Mouse (Mus musculus): ENCODE data around the gene Wdr45b. TPM values are rescaled to one million over a fixed set of nuclear protein-coding genes. Genes with fewer than 3 reads are reported as not detected.

Wdr45b gene
- total and polyA plus RNA-seq, 3 experiments: 27.0 to 53.0 (median 43.3) TPM

GRCm38 (mm10) chr11:121282911-121283310, 71.3 kb downstream of the Wdr45b start:
- Histone ChIP-seq H3K4me2 (ENCODE audit: insufficient read depth, low read depth, poor library complexity, severe bottlenecking) (no peak overlapping the region), H3K4me1 (ENCODE audit: control insufficient read depth in 1 of 2, insufficient read depth in 2 of 2) (no peaks in the 10 kb centered on the region), H3K9me3 (replicated peaks; ENCODE audit: low read length) (no peaks in the 10 kb centered on the region), H3K4me3 (replicated peaks in 1 of 3; ENCODE audit: low read depth in 2 of 3, low read length in 2 of 3, poor library complexity in 1 of 3) (no peak overlapping the region), H3K27ac (ENCODE audit: insufficient read depth, low read depth) (no peak overlapping the region), H3K27me3 (replicated peaks) (no peaks in the 10 kb centered on the region), H3K9ac (ENCODE audit: insufficient read depth, low read depth) (no peak overlapping the region), H3K36me3 (replicated peaks in 1 of 2; ENCODE audit: control insufficient read depth in 1 of 2, insufficient read depth in 1 of 2, low read length in 1 of 2) (peaks cover 36 to 88% of the 10 kb centered on the region in 2 experiments), H3K79me2 (replicated peaks; ENCODE audit: control insufficient read depth, extremely low read depth, insufficient read depth, poor library complexity, severe bottlenecking) (peaks cover 18% of the 10 kb centered on the region)
- TF ChIP-seq ZMIZ1 (IDR thresholded peaks at IDR 0.05; ENCODE audit: low read depth, low read length) (no peak), RAD21 (IDR thresholded peaks at IDR 0.05; ENCODE audit: low read depth, low read length) (no peak), ETS1 (conservative IDR thresholded peaks at IDR 0.05; ENCODE audit: low read depth, low read length) (no peak), SMC3 (IDR thresholded peaks at IDR 0.05; ENCODE audit: low read depth, low read length) (no peak), ZNF384 (IDR thresholded peaks at IDR 0.05; ENCODE audit: low read depth, low read length) (no peak), ZC3H11A (IDR thresholded peaks at IDR 0.05; ENCODE audit: low read depth, low read length) (no peak), MYC (IDR thresholded peaks at IDR 0.05; ENCODE audit: low read depth, low read length) (no peak), CHD2 (IDR thresholded peaks at IDR 0.05; ENCODE audit: low read length) (no peak), UBTF (IDR thresholded peaks at IDR 0.05; ENCODE audit: low read depth, low read length) (no peak), NRF1 (IDR thresholded peaks at IDR 0.05; ENCODE audit: low read depth, low read length) (no peak), BHLHE40 (IDR thresholded peaks at IDR 0.05; ENCODE audit: low read depth, low read length) (no peak), TBP (conservative IDR thresholded peaks at IDR 0.05; ENCODE audit: low read depth, low read length) (no peak), MAX (IDR thresholded peaks at IDR 0.05; ENCODE audit: low read length) (no peak), ELF1 (IDR thresholded peaks at IDR 0.05; ENCODE audit: low read depth, low read length) (no peak), CTCF (conservative IDR thresholded peaks at IDR 0.05 in 1 of 2, IDR thresholded peaks at IDR 0.05 in 1 of 2; ENCODE audit: low read depth in 2 of 2, low read length in 2 of 2) (no peak), MAZ (IDR thresholded peaks at IDR 0.05; ENCODE audit: low read depth, low read length) (no peak), MAFK (IDR thresholded peaks at IDR 0.05; ENCODE audit: insufficient replicate concordance, low read length) (no peak), EP300 (IDR thresholded peaks at IDR 0.05; ENCODE audit: low read length) (no peak), MXI1 (IDR thresholded peaks at IDR 0.05; ENCODE audit: low read depth, low read length) (no peak), CHD1 (IDR thresholded peaks at IDR 0.05; ENCODE audit: low read depth, low read length) (no peak)
- dilution Hi-C loops (cut with MboI; ENCODE audit: extremely low pct_ligation_motif_present, extremely low pct_unique_long_range_greater_than_20kb, low sequenced_read_pairs): no loop called here
- DNase-seq (ENCODE audit: extremely low read depth): no peak
- in situ Hi-C loops (cut with MboI; ENCODE audit: low pct_ligation_motif_present, low pct_unique_long_range_greater_than_20kb, low sequenced_read_pairs): no loop called here

DNA sequence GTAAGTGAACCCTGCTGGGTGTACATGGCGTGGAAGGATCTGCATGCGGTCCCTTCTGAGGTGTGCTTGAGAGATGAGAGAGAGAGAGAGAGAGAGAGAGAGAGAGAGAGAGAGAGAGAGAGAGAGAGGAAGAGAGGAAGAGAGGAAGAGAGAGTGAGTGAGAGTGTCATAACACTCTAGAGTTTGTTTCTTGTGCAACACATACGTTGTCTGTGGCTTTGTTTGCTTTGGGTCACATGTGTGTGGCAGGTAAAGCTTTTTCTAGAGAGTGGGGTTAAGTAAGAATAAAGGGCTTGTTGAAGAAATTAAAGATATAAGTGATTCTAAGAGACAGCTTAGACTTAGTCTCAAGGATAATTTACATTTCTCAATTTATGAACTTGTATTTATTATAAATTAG, 76.2 kb downstream of the Wdr45b start:
- Histone ChIP-seq H3K79me2 (replicated peaks; ENCODE audit: control insufficient read depth, extremely low read depth, insufficient read depth, poor library complexity, severe bottlenecking) (peaks cover 47% of the 10 kb centered on the region), H3K9ac (ENCODE audit: insufficient read depth, low read depth) (no peak overlapping the region), H3K27me3 (replicated peaks) (no peaks in the 10 kb centered on the region), H3K4me1 (ENCODE audit: control insufficient read depth in 1 of 2, insufficient read depth in 2 of 2) (no peaks in the 10 kb centered on the region), H3K4me3 (replicated peaks in 1 of 3; ENCODE audit: low read depth in 2 of 3, low read length in 2 of 3, poor library complexity in 1 of 3) (no peak overlapping the region), H3K4me2 (ENCODE audit: insufficient read depth, low read depth, poor library complexity, severe bottlenecking) (no peak overlapping the region), H3K9me3 (replicated peaks; ENCODE audit: low read length) (no peaks in the 10 kb centered on the region), H3K27ac (ENCODE audit: insufficient read depth, low read depth) (no peak overlapping the region), H3K36me3 (replicated peaks in 1 of 2; ENCODE audit: control insufficient read depth in 1 of 2, insufficient read depth in 1 of 2, low read length in 1 of 2) (peaks cover 25 to 82% of the 10 kb centered on the region in 2 experiments)
- no peak for DNase-seq (ENCODE audit: extremely low read depth)
- dilution Hi-C loops (cut with MboI; ENCODE audit: extremely low pct_ligation_motif_present, extremely low pct_unique_long_range_greater_than_20kb, low sequenced_read_pairs) (no loop called here), in situ Hi-C loops (cut with MboI; ENCODE audit: low pct_ligation_motif_present, low pct_unique_long_range_greater_than_20kb, low sequenced_read_pairs) (no loop called here)
- TF ChIP-seq BHLHE40 (IDR thresholded peaks at IDR 0.05; ENCODE audit: low read depth, low read length) (no peak), NRF1 (IDR thresholded peaks at IDR 0.05; ENCODE audit: low read depth, low read length) (no peak), POLR2A (IDR thresholded peaks at IDR 0.05; ENCODE audit: low read depth, low read length) (no peak), MAFK (IDR thresholded peaks at IDR 0.05; ENCODE audit: insufficient replicate concordance, low read length) (no peak), USF2 (conservative IDR thresholded peaks at IDR 0.05; ENCODE audit: low read depth, low read length) (no peak), ZKSCAN1 (IDR thresholded peaks at IDR 0.05; ENCODE audit: borderline replicate concordance, low read depth, low read length) (no peak), IRF4 (IDR thresholded peaks at IDR 0.05; ENCODE audit: low read depth, low read length) (no peak), RCOR1 (conservative IDR thresholded peaks at IDR 0.05; ENCODE audit: low read depth, low read length) (no peak), NELFE (IDR thresholded peaks at IDR 0.05; ENCODE audit: low read depth, low read length) (no peak), SIN3A (IDR thresholded peaks at IDR 0.05; ENCODE audit: low read length) (no peak), ZMIZ1 (IDR thresholded peaks at IDR 0.05; ENCODE audit: low read depth, low read length) (no peak), SMC3 (IDR thresholded peaks at IDR 0.05; ENCODE audit: low read depth, low read length) (no peak), KAT2A (IDR thresholded peaks at IDR 0.05; ENCODE audit: insufficient replicate concordance, low read length) (no peak)

Measured in CH12.LX (cell line).